Comparison of ENCODE assay signal across 25 mouse cellular contexts in the genomic region with DNA sequence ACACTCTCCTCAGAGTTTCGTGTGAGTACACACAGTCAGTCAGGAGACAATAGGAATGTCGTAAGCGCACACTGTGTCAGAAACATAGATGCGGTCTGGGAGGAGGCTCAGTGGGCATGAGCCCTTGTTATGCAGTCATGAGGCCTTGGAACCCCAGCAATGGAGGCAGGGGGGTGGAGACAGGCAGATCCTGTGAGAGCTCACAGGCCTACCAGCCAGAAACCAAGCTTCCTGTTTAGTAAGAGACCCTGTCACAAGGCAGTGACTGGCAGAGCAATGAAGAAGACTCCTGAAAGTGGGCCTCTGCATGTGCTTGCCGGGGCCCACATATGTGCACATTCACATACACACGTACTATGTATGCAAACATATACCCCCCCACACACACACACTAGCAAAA.
DNase-seq lines count a peak whose midpoint lies in the region; ATAC-seq and TF ChIP-seq lines count a peak whose summit lies in the region.
"Had no signal": no experiment of that assay in that cellular context is flagged by ENCODE, and none has a peak within 500 bp of the region (broad histone marks: within the 10 kb centered on the region; RNA-seq: fewer than 3 reads in every experiment).

No protein-coding gene starts in this region.

- no peak for TF ChIP-seq EP300 in liver, embryonic 14.5 days (IDR thresholded peaks at IDR 0.05; ENCODE audit: low read depth)

- H3K9me3 ChIP-seq in liver, embryonic 14.5 days (ENCODE audit: control insufficient read depth, low read length): no peaks in the 10 kb centered on the region
- no peaks in the 10 kb centered on the region for H3K9me3 ChIP-seq in limb, embryonic 10.5 days (replicated peaks)
- H3K9me3 ChIP-seq: forebrain, embryonic 13.5 days; heart, embryonic 10.5 days; limb, embryonic 13.5 days; midbrain, embryonic 10.5 days had no signal

- no peak overlapping the region for H3K27ac ChIP-seq in liver, embryonic 14.5 days
- H3K27ac ChIP-seq in limb, embryonic 10.5 days: no peak overlapping the region
- H3K27ac ChIP-seq: forebrain, embryonic 13.5 days; limb, embryonic 13.5 days; midbrain, embryonic 10.5 days had no signal

- no peak overlapping the region for H3K4me2 ChIP-seq in liver, embryonic 14.5 days (ENCODE audit: low read depth)
- H3K4me2 ChIP-seq: forebrain, embryonic 13.5 days; limb, embryonic 13.5 days; lung, embryonic 14.5 days had no signal

- no peak overlapping the region for H3K4me3 ChIP-seq in liver, embryonic 14.5 days (ENCODE audit: insufficient read depth in 1 of 2, low read depth in 2 of 2, low read length in 2 of 2)
- no peak overlapping the region for H3K4me3 ChIP-seq in limb, embryonic 10.5 days
- H3K4me3 ChIP-seq: forebrain, embryonic 13.5 days; gastrocnemius, adult 2 months; heart, embryonic 10.5 days; limb, embryonic 13.5 days; midbrain, embryonic 10.5 days had no signal

- intact Hi-C loops in left cerebral cortex, postnatal 10 days (cut with DNase I): no loop called here

- no peak for TF ChIP-seq CTCF in liver, embryonic 14.5 days (IDR thresholded peaks at IDR 0.05; ENCODE audit: low read depth)

- H3K4me1 ChIP-seq in liver, embryonic 14.5 days (replicated peaks; ENCODE audit: control insufficient read depth in 2 of 2, insufficient read depth in 2 of 2, low read length in 1 of 2): peaks cover 3 to 29% of the 10 kb centered on the region in 2 experiments
- peaks cover 13% of the 10 kb centered on the region for H3K4me1 ChIP-seq in limb, embryonic 10.5 days
- H3K4me1 ChIP-seq: forebrain, embryonic 13.5 days had no signal

- no peaks in the 10 kb centered on the region for H3K27me3 ChIP-seq in liver, embryonic 14.5 days (ENCODE audit: control insufficient read depth, insufficient read depth, low read length)
- no peaks in the 10 kb centered on the region for H3K27me3 ChIP-seq in limb, embryonic 10.5 days (ENCODE audit: low read depth, poor library complexity, severe bottlenecking)
- H3K27me3 ChIP-seq: limb, embryonic 13.5 days; Patski had no signal

- no peak overlapping the region for H3K9ac ChIP-seq in liver, embryonic 14.5 days (replicated peaks)
- H3K9ac ChIP-seq: forebrain, embryonic 13.5 days; limb, embryonic 13.5 days; lung, embryonic 14.5 days had no signal

- ATAC-seq in liver, embryonic 14.5 days (ENCODE audit: insufficient read depth): peak; percentile 28; the same call in 1 of the 2 replicates
- no peak for ATAC-seq in monocyte, adult 5-6 weeks (replicated peaks; ENCODE audit: insufficient number of reproducible peaks, low FRiP score, low TSS enrichment, poor library complexity, severe bottlenecking)
- ATAC-seq: forebrain, embryonic 13.5 days; hindbrain, embryonic 16.5 days; intestine, embryonic 16.5 days; Patski had no signal

- H3K36me3 ChIP-seq in liver, embryonic 14.5 days (replicated peaks; ENCODE audit: control insufficient read depth, insufficient read depth, low read depth): no peaks in the 10 kb centered on the region
- H3K36me3 ChIP-seq in limb, embryonic 10.5 days: 0 out of 2 replicates have a peak, but pooled peaks cover under 1% of the 10 kb centered on the region
- H3K36me3 ChIP-seq: G1E had no signal

- DNase-seq in adrenal gland, adult 2 months: peak; percentile 27
- no peak for DNase-seq in adrenal gland, postnatal 4 days (ENCODE audit: low spot score in 2 of 2)
- DNase-seq in liver, embryonic 14.5 days (ENCODE audit: low read depth in 3 of 3, low spot score in 3 of 3): peak in 1 of 3 experiments; percentile 9
- peak; percentile 77 for DNase-seq in thymus, postnatal 0 days (ENCODE audit: low spot score)
- no peak for DNase-seq in limb, embryonic 10.5 days (ENCODE audit: low spot score)
- no peak for DNase-seq in left cerebral cortex, postnatal 10 days (ENCODE audit: extremely low spot score in 1 of 2, low spot score in 2 of 2)
- no peak for DNase-seq in cerebellum, adult 11-12 months
- DNase-seq: cerebellum, adult 18-20 months; cerebellum, postnatal 25 days; gastrocnemius, adult 2 months; heart, postnatal 4 days; kidney, adult 9 months; layer of hippocampus, postnatal 36 days; lung, embryonic 14.5 days; right cerebral cortex, postnatal 14 days; spleen, adult 18-20 months had no signal

- WGBS in liver, embryonic 14.5 days (ENCODE audit: insufficient replicate concordance): 68% methylated on average over 6 of the region's 6 CpGs
- WGBS in limb, embryonic 10.5 days: 95% methylated on average over 6 of the region's 6 CpGs

Comparison
In these comparisons a context has a peak if more than half of its experiments do, and no peak if none do; other contexts are left out.
1. DNase-seq: peak in adrenal gland, adult 2 months (single experiment) and thymus, postnatal 0 days (single experiment); none in adrenal gland, postnatal 4 days (0 of 2), limb, embryonic 10.5 days (single experiment), left cerebral cortex, postnatal 10 days (0 of 2) and cerebellum, adult 11-12 months (single experiment).